Mouse (Mus musculus) liver, adult (tissue): ENCODE measurements around the gene Morn3.

Experiments
- GATA4 ChIP-seq: IDR thresholded peaks from 2 replicates; pipeline ENCODE4 v1.6.1; 2014; ENCODE audit warnings: mild to moderate bottlenecking, low read length; ENCODE audit not compliant: insufficient replicate concordance

Morn3 gene

GRCm38 (mm10) chr5:123039120-123039752, 7.6 kb downstream of the Morn3 start:
- no peak for TF ChIP-seq GATA4

GRCm38 (mm10) chr5:123038115-123038514, 8.7 kb downstream of the Morn3 start:
- no peak for TF ChIP-seq GATA4

GRCm38 (mm10) chr5:123035564-123035963, 11.3 kb downstream of the Morn3 start:
- TF ChIP-seq GATA4: no peak

- no peak for TF ChIP-seq GATA4
These were observed 11.7 kb downstream of the Morn3 start for GRCm38 (mm10) chr5:123035089-123035488.

GRCm38 (mm10) chr5:123033646-123034160, 13.1 kb downstream of the Morn3 start:
- TF ChIP-seq GATA4: no peak

GRCm38 (mm10) chr5:123031312-123031711, 15.5 kb downstream of the Morn3 start:
- TF ChIP-seq GATA4: no peak

GRCm38 (mm10) chr5:123029729-123030128, 17.1 kb downstream of the Morn3 start:
- no peak for TF ChIP-seq GATA4

GRCm38 (mm10) chr5:123027436-123027835, 19.4 kb downstream of the Morn3 start:
- TF ChIP-seq GATA4: no peak

GRCm38 (mm10) chr5:123026414-123026813, 20.4 kb downstream of the Morn3 start:
- no peak for TF ChIP-seq GATA4

GRCm38 (mm10) chr5:123024965-123025573, 21.7 kb downstream of the Morn3 start:
- no peak for TF ChIP-seq GATA4

- peak; percentile 80; the same call in 1 of the 2 replicates for TF ChIP-seq GATA4
These were observed 22.5 kb downstream of the Morn3 start for GRCm38 (mm10) chr5:123024312-123024711.

- no peak for TF ChIP-seq GATA4
These were observed 23.8 kb downstream of the Morn3 start for GRCm38 (mm10) chr5:123023049-123023448.

- no peak for TF ChIP-seq GATA4
These were observed 25.4 kb downstream of the Morn3 start for GRCm38 (mm10) chr5:123021438-123021837.

GRCm38 (mm10) chr5:123020426-123020825, 26.4 kb downstream of the Morn3 start:
- TF ChIP-seq GATA4: no peak

- no peak for TF ChIP-seq GATA4
These were observed 27.3 kb downstream of the Morn3 start for GRCm38 (mm10) chr5:123019336-123020016.

- TF ChIP-seq GATA4: no peak
These were observed 29.3 kb downstream of the Morn3 start for GRCm38 (mm10) chr5:123017504-123017903.

GRCm38 (mm10) chr5:123015915-123016314, 30.9 kb downstream of the Morn3 start:
- TF ChIP-seq GATA4: no peak
